Mouse (Mus musculus) embryonic facial prominence, embryonic 12.5 days (tissue): Measurements from ENCODE around the gene Hydin. TPM values are rescaled to one million over a fixed set of nuclear protein-coding genes. Genes with fewer than 3 reads are reported as not detected.

Experiments
- ATAC-seq: fragments of 200-750 bp; cut with Nextera tagmentation; 2 replicates; pipeline ENCODE4 v1.8.0; 2017; ENCODE audit not compliant: insufficient number of reproducible peaks, insufficient read depth, low FRiP score, low TSS enrichment
- H3K27ac ChIP-seq: fragments of 300-500 bp; sonication (generic); 2 replicates; pipeline ENCODE4 v1.5.1; 2016; ENCODE audit warnings: mild to moderate bottlenecking
- H3K27me3 ChIP-seq: fragments of 300-500 bp; sonication (generic); 2 replicates; pipeline ENCODE4 v1.6.1; 2016; ENCODE audit warnings: mild to moderate bottlenecking, moderate library complexity
- H3K36me3 ChIP-seq: fragments of 300-500 bp; sonication (generic); 2 replicates; pipeline ENCODE4 v1.6.1; 2016; ENCODE audit warnings: mild to moderate bottlenecking
- H3K4me1 ChIP-seq: fragments of 300-500 bp; sonication (generic); 2 replicates; pipeline ENCODE4 v1.6.1; 2016
- H3K4me2 ChIP-seq: fragments of 300-500 bp; sonication (generic); replicated peaks from 2 replicates; pipeline ENCODE4 v1.6.1; 2016; ENCODE audit warnings: mild to moderate bottlenecking, moderate library complexity
- H3K4me3 ChIP-seq: fragments of 300-500 bp; sonication (generic); 2 replicates; pipeline ENCODE4 v1.5.1; 2016; ENCODE audit warnings: mild to moderate bottlenecking
- H3K9ac ChIP-seq: fragments of 300-500 bp; sonication (generic); 2 replicates; pipeline ENCODE4 v1.6.1; 2016; ENCODE audit warnings: mild to moderate bottlenecking, moderate library complexity
- H3K9me3 ChIP-seq: fragments of 300-500 bp; sonication (generic); 2 replicates; pipeline ENCODE4 v1.6.1; 2016; ENCODE audit warnings: mild to moderate bottlenecking, moderate library complexity
- WGBS: fragments of 180-500 bp; shearing (Covaris S2); methylation state at CpG from one replicate; pipeline ENCODE4 v1.1.7; 2016; 5-methylcytosine and 5-hydroxymethylcytosine counted together
- polyA plus RNA-seq: library from polyadenylated mRNA; unstranded; fragments of >200 nt; fragmentation: Nextera tagmentation; extraction: Ambion mirVana; gene quantifications from 2 replicates; pipeline ENCODE4 v1.2.1, GENCODE M21; 2016

Hydin gene
- polyA plus RNA-seq, 1 experiment from 2014 or later, result 0.08 TPM

DNA sequence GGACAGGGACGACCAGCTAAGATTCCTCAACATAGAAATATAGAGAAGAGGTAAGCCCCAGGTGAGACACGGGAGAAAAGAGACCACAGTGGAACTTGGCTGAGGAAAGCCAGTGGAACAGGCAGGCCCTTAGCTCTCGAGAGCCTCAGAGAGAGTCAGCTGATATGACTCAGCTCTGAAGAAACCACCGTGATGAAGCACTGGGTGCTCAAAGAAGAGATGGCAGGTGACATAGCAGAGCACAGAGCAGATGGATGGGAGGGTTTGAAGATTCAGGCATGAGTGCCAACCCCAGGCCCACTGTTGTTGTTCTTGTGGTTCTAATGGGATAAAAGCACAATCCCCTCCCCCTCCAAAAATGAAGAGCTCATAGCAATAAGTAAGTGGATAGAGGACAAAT lies 190.6 kb downstream of the Hydin start:
- Histone ChIP-seq H3K4me2 (no peak overlapping the region), H3K27ac (no peak overlapping the region), H3K36me3 (no peaks in the 10 kb centered on the region), H3K4me3 (no peak overlapping the region), H3K4me1 (no peaks in the 10 kb centered on the region), H3K27me3 (no peaks in the 10 kb centered on the region), H3K9ac (no peak overlapping the region), H3K9me3 (no peaks in the 10 kb centered on the region)
- WGBS, result 88% methylated on average over 4 of the region's 4 CpGs
- ATAC-seq, result no peak

DNA sequence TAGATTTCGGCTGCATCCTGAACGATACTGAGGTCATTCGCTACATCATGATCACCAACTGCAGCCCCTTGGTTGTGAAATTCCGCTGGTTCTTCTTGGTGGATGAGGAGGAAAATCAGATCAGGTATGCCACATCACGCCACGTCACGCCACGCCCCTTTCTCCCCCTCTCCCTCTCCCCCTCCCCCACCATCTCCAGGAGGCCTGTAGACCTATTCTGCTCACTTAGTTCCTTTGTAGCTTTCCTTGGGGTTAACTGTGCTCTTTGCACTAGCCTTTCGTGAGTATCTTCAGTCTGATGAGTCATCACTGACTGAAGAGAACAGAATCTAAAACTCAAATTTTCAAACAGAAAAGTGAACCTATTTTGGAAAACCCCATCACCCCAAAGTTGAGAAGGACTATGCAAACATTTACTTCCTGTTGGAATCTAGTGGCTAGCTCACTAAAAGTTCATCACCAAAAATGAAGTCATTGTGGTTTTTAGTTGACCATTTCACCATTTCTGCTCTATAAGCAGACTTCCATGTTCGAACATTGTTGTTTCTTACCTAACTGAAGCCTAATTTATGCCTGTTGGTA lies 195.9 kb downstream of the Hydin start:
- H3K9me3 ChIP-seq, result no peaks in the 10 kb centered on the region
- H3K36me3 ChIP-seq, result no peaks in the 10 kb centered on the region
- WGBS, result 85% methylated on average over 10 of the region's 10 CpGs
- H3K4me3 ChIP-seq, result no peak overlapping the region
- no peak overlapping the region for H3K9ac ChIP-seq
- H3K4me1 ChIP-seq, result no peaks in the 10 kb centered on the region
- H3K27ac ChIP-seq, result no peak overlapping the region
- ATAC-seq, result no peak
- no peaks in the 10 kb centered on the region for H3K27me3 ChIP-seq
- no peak overlapping the region for H3K4me2 ChIP-seq

DNA sequence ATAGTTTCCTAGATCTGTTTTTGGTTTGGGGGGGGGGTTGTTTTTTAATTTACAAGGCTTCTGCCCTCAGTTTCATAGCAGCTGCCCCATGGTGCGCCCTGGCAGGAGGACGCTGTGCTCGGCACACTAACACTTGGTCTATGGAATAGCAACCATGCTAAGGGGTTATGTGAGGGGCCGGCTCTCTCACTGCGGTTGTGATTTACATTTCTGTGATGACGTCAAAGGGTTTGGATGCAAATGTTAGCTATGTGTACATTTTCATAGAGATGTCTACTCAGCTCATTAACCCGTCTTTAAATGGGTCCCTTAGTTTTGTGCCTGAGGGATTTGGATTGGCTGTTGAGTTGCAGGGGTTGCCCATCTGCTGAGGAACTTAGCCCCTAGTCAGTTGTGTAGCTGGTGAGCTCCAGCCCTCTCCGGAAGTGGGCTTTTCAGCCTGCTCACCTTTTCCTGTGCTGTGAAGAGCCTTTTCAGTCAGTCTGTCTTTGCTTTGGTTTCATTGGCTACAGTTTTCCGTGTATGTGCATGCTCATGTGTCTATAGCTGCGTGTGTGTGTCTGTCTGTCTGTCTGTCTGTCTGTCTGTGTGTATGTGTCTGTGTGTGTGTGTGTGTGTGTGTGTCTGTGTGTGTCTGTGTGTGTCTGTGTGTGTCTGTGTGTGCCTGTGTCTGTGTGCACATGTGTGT lies 197.1 kb downstream of the Hydin start:
- Histone ChIP-seq H3K9me3 (no peaks in the 10 kb centered on the region), H3K36me3 (no peaks in the 10 kb centered on the region), H3K4me1 (no peaks in the 10 kb centered on the region), H3K4me2 (no peak overlapping the region), H3K27me3 (no peaks in the 10 kb centered on the region), H3K9ac (no peak overlapping the region), H3K4me3 (no peak overlapping the region), H3K27ac (no peak overlapping the region)
- ATAC-seq, result no peak
- WGBS, result 86% methylated on average over 10 of the region's 10 CpGs

DNA sequence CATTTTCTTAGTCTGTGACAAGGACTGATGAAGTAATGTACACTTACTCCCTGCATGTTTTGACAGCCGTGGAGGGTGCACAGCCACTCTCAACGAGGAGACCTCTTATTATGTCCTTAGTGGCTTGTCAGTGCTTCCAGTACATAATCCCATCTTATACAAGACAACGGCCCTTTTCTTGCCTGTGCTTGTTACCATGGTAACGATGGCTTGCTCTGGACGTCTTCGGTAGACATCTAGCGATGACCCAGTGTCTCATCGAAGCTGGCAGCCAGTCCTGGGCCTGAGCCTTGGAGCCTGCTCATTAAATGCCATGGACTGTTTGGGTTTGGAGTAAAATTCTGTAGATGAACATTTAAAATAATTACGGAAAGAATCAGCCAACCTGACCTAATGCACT lies 198.8 kb downstream of the Hydin start:
- 78% methylated on average over 9 of the region's 9 CpGs for WGBS
- Histone ChIP-seq H3K4me1 (no peaks in the 10 kb centered on the region), H3K9ac (no peak overlapping the region), H3K27ac (no peak overlapping the region), H3K36me3 (no peaks in the 10 kb centered on the region), H3K27me3 (no peaks in the 10 kb centered on the region), H3K4me2 (no peak overlapping the region), H3K4me3 (no peak overlapping the region), H3K9me3 (no peaks in the 10 kb centered on the region)
- ATAC-seq, result no peak

DNA sequence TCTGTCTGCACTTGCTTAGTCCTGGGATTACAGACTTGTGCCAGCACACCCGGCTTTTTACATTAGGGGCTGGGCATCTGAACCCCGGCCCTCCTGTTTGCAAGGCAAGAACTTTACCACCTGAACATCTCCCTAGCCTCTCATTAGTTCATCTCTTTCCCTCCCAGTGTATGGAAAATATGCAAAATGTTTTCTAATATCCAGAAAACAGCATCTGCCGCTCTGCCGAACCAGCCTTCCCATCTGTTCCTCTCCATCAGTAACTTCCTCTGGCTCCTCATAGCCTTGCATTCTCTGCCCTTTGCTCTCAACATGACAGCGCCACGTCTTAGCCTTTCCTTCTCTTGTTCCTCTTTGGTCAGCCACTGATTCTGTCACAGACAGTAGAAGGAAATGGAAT lies 210.5 kb downstream of the Hydin start:
- no peaks in the 10 kb centered on the region for H3K36me3 ChIP-seq
- ATAC-seq, result no peak
- 82% methylated on average over 6 of the region's 6 CpGs for WGBS

DNA sequence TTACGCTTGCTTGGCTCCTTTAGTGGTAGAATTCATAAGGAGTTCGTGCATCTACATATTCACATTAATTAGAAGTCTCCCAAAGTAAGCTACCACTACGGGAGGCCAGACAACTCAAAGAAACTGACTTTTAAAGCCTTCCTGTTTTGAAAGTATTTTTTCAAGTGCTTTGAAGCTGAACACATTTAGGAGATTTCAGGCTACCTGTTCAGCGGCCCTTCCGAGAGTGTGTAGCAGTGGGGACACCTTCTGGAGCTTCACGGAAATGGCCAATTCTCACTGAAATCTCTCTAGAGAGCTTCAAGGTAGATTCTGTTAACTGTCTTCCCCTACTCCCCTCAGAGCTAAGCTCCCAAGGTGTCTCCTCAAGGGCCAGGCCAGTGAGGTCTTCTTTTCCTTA lies 211.8 kb downstream of the Hydin start:
- H3K4me1 ChIP-seq, result peaks cover 6% of the 10 kb centered on the region
- H3K9ac ChIP-seq, result no peak overlapping the region
- H3K27ac ChIP-seq, result no peak overlapping the region
- 30% methylated on average over 6 of the region's 6 CpGs for WGBS
- H3K27me3 ChIP-seq, result no peaks in the 10 kb centered on the region
- no peak for ATAC-seq
- H3K4me2 ChIP-seq, result no peak overlapping the region
- no peaks in the 10 kb centered on the region for H3K36me3 ChIP-seq
- no peak overlapping the region for H3K4me3 ChIP-seq
- no peaks in the 10 kb centered on the region for H3K9me3 ChIP-seq

More for the DNA sequence above, 210.5 kb downstream of the Hydin start:
- H3K9ac ChIP-seq, result no peak overlapping the region
- H3K4me3 ChIP-seq, result no peak overlapping the region
- H3K27ac ChIP-seq, result no peak overlapping the region
- no peak overlapping the region for H3K4me2 ChIP-seq
- H3K27me3 ChIP-seq, result no peaks in the 10 kb centered on the region
- no peaks in the 10 kb centered on the region for H3K9me3 ChIP-seq
- H3K4me1 ChIP-seq, result peaks cover 3% of the 10 kb centered on the region

DNA sequence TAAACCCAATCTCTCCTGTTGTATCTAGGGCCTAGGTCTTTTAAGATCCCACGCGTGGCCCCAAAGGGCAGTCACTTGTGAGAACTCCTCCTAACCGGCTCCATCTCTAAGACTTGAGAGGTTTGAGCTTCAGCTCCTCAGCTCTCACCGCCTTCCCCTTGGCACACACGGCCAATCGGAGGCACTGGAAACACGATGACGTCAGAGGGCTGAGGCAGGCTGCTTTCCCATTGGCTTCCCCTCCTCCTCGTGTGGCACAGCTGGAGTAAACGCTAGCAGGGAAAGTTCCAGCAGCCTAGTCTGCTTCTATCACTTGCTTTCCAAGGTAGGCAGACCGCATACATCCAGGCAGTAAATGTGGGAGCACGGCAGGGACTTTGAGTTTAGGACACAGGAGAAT lies 212.6 kb downstream of the Hydin start:
- H3K27ac ChIP-seq, result no peak overlapping the region
- ATAC-seq, result no peak

DNA sequence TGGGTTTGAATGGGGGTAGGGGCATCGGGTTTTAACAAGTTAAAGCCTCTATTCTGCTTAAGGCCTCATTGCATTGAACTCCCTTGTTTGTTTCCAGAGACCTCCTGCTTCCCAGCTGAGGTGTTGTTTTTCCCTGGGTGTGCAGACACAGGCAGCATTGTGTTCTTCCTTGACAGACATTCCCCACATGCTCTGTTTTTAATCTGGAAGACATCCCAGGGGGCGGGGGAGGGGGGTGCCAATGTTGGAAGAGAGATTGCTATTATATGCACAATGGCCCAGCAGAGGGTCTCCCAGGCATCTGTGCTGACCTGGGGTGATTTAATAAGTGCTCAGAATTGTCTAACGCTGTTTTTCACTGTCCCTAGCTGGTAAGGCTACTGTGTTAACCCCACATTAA lies 215.5 kb downstream of the Hydin start:
- no peak overlapping the region for H3K9ac ChIP-seq
- no peaks in the 10 kb centered on the region for H3K36me3 ChIP-seq
- H3K4me2 ChIP-seq, result no peak overlapping the region
- no peaks in the 10 kb centered on the region for H3K27me3 ChIP-seq
- no peak overlapping the region for H3K27ac ChIP-seq
- no peak for ATAC-seq
- no peak overlapping the region for H3K4me3 ChIP-seq
- H3K4me1 ChIP-seq, result peaks cover 6% of the 10 kb centered on the region
- 7% methylated on average over 3 of the region's 3 CpGs for WGBS
- no peaks in the 10 kb centered on the region for H3K9me3 ChIP-seq

More for the DNA sequence above, 212.6 kb downstream of the Hydin start:
- H3K36me3 ChIP-seq, result no peaks in the 10 kb centered on the region
- H3K4me1 ChIP-seq, result peaks cover 6% of the 10 kb centered on the region
- H3K9ac ChIP-seq, result no peak overlapping the region
- H3K4me2 ChIP-seq, result no peak overlapping the region
- no peak overlapping the region for H3K4me3 ChIP-seq
- no peaks in the 10 kb centered on the region for H3K27me3 ChIP-seq
- 71% methylated on average over 12 of the region's 12 CpGs for whole genome bisulfite sequencing
- H3K9me3 ChIP-seq, result no peaks in the 10 kb centered on the region

DNA sequence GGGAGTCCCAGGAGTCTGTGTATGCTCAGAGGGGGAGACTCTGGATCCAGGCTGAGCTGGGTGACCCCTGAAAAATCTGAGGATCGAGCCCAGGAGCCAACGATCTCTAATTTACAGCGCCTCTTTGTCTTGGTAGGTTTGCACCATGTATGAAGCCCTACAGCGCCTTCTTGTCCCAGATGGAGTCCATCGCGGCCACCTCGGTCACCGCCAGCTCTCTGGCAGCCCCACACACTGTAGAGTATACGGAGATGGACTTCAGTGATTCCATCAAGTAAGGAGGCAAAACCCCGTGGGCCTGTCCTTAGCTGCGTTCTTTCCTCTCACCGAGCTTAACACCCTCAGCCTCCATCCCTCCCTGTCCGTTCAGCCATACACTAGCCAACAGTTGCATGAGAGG lies 218.5 kb downstream of the Hydin start:
- Histone ChIP-seq H3K4me2 (no peak overlapping the region), H3K4me3 (no peak overlapping the region), H3K9ac (no peak overlapping the region), H3K36me3 (no peaks in the 10 kb centered on the region), H3K27ac (no peak overlapping the region), H3K27me3 (no peaks in the 10 kb centered on the region), H3K4me1 (peaks cover 6% of the 10 kb centered on the region), H3K9me3 (no peaks in the 10 kb centered on the region)
- no peak for ATAC-seq
- WGBS, result 92% methylated on average over 13 of the region's 13 CpGs

DNA sequence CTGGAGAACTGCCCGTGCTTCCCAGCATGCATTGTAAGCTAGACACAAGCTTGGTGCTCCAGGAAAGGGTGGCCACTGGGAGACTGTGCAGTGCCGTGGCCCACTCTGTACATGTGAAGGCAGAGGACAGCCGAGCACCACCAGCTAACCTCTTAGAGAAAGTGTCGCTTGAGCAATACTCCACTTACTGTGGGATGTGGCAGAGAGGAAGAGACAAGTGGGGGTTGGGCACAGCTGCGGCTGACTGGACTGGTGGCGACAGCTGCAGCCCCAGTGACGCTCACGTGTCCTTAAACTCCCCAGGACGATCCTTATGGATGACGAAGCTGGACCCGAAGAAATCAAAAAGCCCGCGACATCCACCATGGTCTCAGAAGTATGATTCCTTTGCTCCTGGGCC lies 219.2 kb downstream of the Hydin start:
- Histone ChIP-seq H3K27me3 (no peaks in the 10 kb centered on the region), H3K36me3 (no peaks in the 10 kb centered on the region), H3K9me3 (no peaks in the 10 kb centered on the region), H3K27ac (no peak overlapping the region), H3K4me1 (peaks cover 6% of the 10 kb centered on the region), H3K9ac (no peak overlapping the region), H3K4me2 (no peak overlapping the region), H3K4me3 (no peak overlapping the region)
- no peak for ATAC-seq
- WGBS, result 81% methylated on average over 13 of the region's 13 CpGs

DNA sequence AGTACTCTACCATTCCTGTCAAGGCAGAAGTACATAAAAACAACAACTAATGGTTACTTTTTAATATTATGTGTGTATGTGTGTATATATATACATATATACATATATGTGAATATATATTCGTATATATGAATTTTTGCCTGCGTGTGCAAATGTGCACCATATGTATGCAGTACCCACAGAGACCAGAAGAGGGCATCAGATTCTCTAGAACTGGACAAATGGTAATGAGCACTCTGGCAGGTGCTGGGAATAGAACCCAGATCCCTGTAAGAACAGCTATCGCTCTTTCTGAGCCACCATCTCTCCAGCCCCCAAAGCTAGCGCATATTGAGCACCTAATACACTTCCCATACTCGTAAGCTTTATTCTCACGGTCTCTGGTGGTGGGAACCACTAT lies 220.9 kb downstream of the Hydin start:
- no peaks in the 10 kb centered on the region for H3K36me3 ChIP-seq
- no peaks in the 10 kb centered on the region for H3K9me3 ChIP-seq
- H3K4me3 ChIP-seq, result no peak overlapping the region
- 95% methylated on average over 6 of the region's 6 CpGs for WGBS
- no peak overlapping the region for H3K27ac ChIP-seq
- no peaks in the 10 kb centered on the region for H3K27me3 ChIP-seq
- no peaks in the 10 kb centered on the region for H3K4me1 ChIP-seq
- H3K4me2 ChIP-seq, result no peak overlapping the region
- no peak for ATAC-seq
- no peak overlapping the region for H3K9ac ChIP-seq

DNA sequence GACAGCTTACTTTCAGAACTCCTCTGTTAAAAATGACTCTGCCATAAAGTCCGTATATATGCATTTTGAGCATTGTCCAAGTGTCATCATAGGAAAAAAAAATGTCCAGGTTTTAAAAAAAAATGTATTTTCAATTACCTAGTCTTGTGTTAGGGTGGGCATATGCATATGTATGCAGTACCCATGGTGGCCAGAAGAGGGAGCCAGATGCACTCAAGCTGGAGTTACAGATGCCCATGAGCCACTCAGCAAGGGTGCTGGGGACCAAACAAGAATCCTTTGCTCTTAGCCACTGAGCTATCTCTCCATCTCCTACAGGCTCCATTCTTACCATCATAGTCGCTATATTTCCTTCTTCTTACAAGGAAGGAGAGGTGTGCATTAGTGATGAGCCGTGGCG lies 222.6 kb downstream of the Hydin start:
- Histone ChIP-seq H3K9me3 (no peaks in the 10 kb centered on the region), H3K36me3 (no peaks in the 10 kb centered on the region), H3K4me3 (no peak overlapping the region), H3K4me1 (no peaks in the 10 kb centered on the region), H3K4me2 (no peak overlapping the region), H3K9ac (no peak overlapping the region), H3K27ac (no peak overlapping the region), H3K27me3 (no peaks in the 10 kb centered on the region)
- no peak for ATAC-seq
- 75% methylated on average over 4 of the region's 4 CpGs for WGBS
